ENCODE assay signal across 17 mouse cellular contexts in the genomic region with DNA sequence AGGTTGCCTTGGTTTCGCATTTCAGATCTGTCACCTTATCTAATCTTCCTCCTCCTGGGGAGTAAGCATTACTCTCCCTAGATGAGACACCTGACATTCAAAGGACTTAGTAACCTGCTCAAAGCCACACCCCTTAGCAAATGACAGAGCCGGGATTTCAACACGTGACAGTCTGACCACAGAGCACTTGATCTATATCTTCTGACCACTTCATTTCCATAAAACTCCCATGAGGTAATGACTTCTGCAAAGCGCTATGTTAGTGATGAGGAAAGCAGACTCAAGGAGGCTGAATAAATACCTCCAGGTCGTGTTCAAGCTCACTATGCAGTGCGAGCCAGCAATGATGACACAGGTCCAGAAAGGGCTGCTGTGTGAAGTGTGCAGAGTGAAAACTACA. TPM values are rescaled to one million over a fixed set of nuclear protein-coding genes. Genes with fewer than 3 reads are reported as not detected.
DNase-seq lines count a peak whose midpoint lies in the region; ATAC-seq lines count a peak whose summit lies in the region.
"Had no signal": no experiment of that assay in that cellular context is flagged by ENCODE, and none has a peak within 500 bp of the region (broad histone marks: within the 10 kb centered on the region; RNA-seq: fewer than 3 reads in every experiment).

No protein-coding gene starts in this region.

- whole genome bisulfite sequencing in kidney, embryonic 14.5 days: 76% methylated on average over 6 of the region's 6 CpGs
- WGBS in kidney, embryonic 16.5 days: 78% methylated on average over 6 of the region's 6 CpGs
- 87% methylated on average over 6 of the region's 6 CpGs for WGBS in forebrain, embryonic 11.5 days

- ATAC-seq in kidney, embryonic 14.5 days (ENCODE audit: low FRiP score, low TSS enrichment): peak; percentile 35; the same call in 1 of the 2 replicates
- ATAC-seq in kidney, embryonic 16.5 days (ENCODE audit: low FRiP score, low TSS enrichment): no peak
- ATAC-seq in monocyte, adult 5-6 weeks (replicated peaks; ENCODE audit: insufficient number of reproducible peaks, low FRiP score, low TSS enrichment, poor library complexity, severe bottlenecking): peak; percentile 87
- ATAC-seq in forebrain, embryonic 11.5 days (replicated peaks; ENCODE audit: low FRiP score): no peak

- no peaks in the 10 kb centered on the region for H3K9me3 ChIP-seq in kidney, embryonic 14.5 days (ENCODE audit: control insufficient read depth, low read length)
- H3K9me3 ChIP-seq in kidney, embryonic 16.5 days (ENCODE audit: low read length): peaks cover 3% of the 10 kb centered on the region; the same call in 1 of the 2 replicates
- no peaks in the 10 kb centered on the region for H3K9me3 ChIP-seq in forebrain, embryonic 11.5 days (ENCODE audit: control insufficient read depth, low read length)
- H3K9me3 ChIP-seq: hindbrain, embryonic 13.5 days; liver, embryonic 15.5 days; midbrain, embryonic 12.5 days had no signal

- no peak overlapping the region for H3K4me3 ChIP-seq in kidney, embryonic 14.5 days (ENCODE audit: low read length)
- H3K4me3 ChIP-seq in kidney, embryonic 16.5 days (ENCODE audit: low read length): no peak overlapping the region
- no peak overlapping the region for H3K4me3 ChIP-seq in forebrain, embryonic 11.5 days (ENCODE audit: low read depth, low read length)
- H3K4me3 ChIP-seq: hindbrain, embryonic 13.5 days; liver, embryonic 15.5 days; midbrain, embryonic 12.5 days had no signal

- peak; percentile 74 to 79 for DNase-seq in B cell, adult 2 months
- DNase-seq in fat pad, adult 2 months (ENCODE audit: extremely low read depth, low read depth, low spot score): peak; percentile 49
- DNase-seq in layer of hippocampus, adult 8-10 months (ENCODE audit: low spot score in 2 of 2): no peak
- no peak for DNase-seq in frontal cortex, postnatal 10 days (ENCODE audit: low spot score in 2 of 2)
- DNase-seq in forebrain, embryonic 11.5 days (ENCODE audit: low spot score): no peak
- DNase-seq: adrenal gland, postnatal 36 days; cerebellum, adult 11 months; embryo, embryonic 11 days; kidney, postnatal 14 days; right cerebral cortex, postnatal 14 days had no signal

- no peaks in the 10 kb centered on the region for H3K4me1 ChIP-seq in kidney, embryonic 14.5 days (ENCODE audit: control insufficient read depth, insufficient read depth, low read length)
- H3K4me1 ChIP-seq in kidney, embryonic 16.5 days (ENCODE audit: insufficient read depth, low read length): peaks cover 6% of the 10 kb centered on the region; the same call in 1 of the 2 replicates
- peaks cover 4% of the 10 kb centered on the region; the same call in 1 of the 2 replicates for H3K4me1 ChIP-seq in forebrain, embryonic 11.5 days (replicated peaks; ENCODE audit: control insufficient read depth, insufficient read depth, low read length)
- H3K4me1 ChIP-seq: liver, embryonic 15.5 days had no signal

- H3K36me3 ChIP-seq in kidney, embryonic 14.5 days (ENCODE audit: control insufficient read depth, insufficient read depth, low read length): no peaks in the 10 kb centered on the region
- no peaks in the 10 kb centered on the region for H3K36me3 ChIP-seq in kidney, embryonic 16.5 days (ENCODE audit: insufficient read depth, low read length)
- H3K36me3 ChIP-seq in forebrain, embryonic 11.5 days (ENCODE audit: control insufficient read depth, insufficient read depth, low read length): no peaks in the 10 kb centered on the region
- H3K36me3 ChIP-seq: hindbrain, embryonic 13.5 days; liver, embryonic 15.5 days; midbrain, embryonic 12.5 days had no signal

- no peak overlapping the region for H3K27ac ChIP-seq in kidney, embryonic 14.5 days (ENCODE audit: low read depth, low read length)
- H3K27ac ChIP-seq in kidney, embryonic 16.5 days (ENCODE audit: low read length): no peak overlapping the region
- H3K27ac ChIP-seq in forebrain, embryonic 11.5 days (ENCODE audit: low read depth, low read length): no peak overlapping the region
- H3K27ac ChIP-seq: hindbrain, embryonic 13.5 days; liver, embryonic 15.5 days; midbrain, embryonic 12.5 days had no signal

- no peak overlapping the region for H3K9ac ChIP-seq in kidney, embryonic 14.5 days (ENCODE audit: low read depth, low read length)
- H3K9ac ChIP-seq in kidney, embryonic 16.5 days (replicated peaks; ENCODE audit: low read length): no peak overlapping the region
- H3K9ac ChIP-seq in forebrain, embryonic 11.5 days (ENCODE audit: low read length): no peak overlapping the region
- H3K9ac ChIP-seq: hindbrain, embryonic 13.5 days; liver, embryonic 15.5 days; midbrain, embryonic 12.5 days had no signal

- H3K27me3 ChIP-seq in kidney, embryonic 14.5 days (ENCODE audit: control insufficient read depth, insufficient read depth, low read length): no peaks in the 10 kb centered on the region
- H3K27me3 ChIP-seq in kidney, embryonic 16.5 days (ENCODE audit: insufficient read depth, low read length): no peaks in the 10 kb centered on the region
- H3K27me3 ChIP-seq in forebrain, embryonic 11.5 days (ENCODE audit: control insufficient read depth, insufficient read depth, low read length): no peaks in the 10 kb centered on the region
- H3K27me3 ChIP-seq: hindbrain, embryonic 13.5 days; liver, embryonic 15.5 days; midbrain, embryonic 12.5 days had no signal

- H3K4me2 ChIP-seq in kidney, embryonic 14.5 days (replicated peaks; ENCODE audit: low read depth, low read length): no peak overlapping the region
- no peak overlapping the region for H3K4me2 ChIP-seq in kidney, embryonic 16.5 days (replicated peaks; ENCODE audit: low read depth, low read length)
- no peak overlapping the region for H3K4me2 ChIP-seq in forebrain, embryonic 11.5 days (ENCODE audit: low read depth, low read length, severe bottlenecking)
- H3K4me2 ChIP-seq: heart, embryonic 11.5 days; hindbrain, embryonic 13.5 days; liver, embryonic 15.5 days; midbrain, embryonic 12.5 days had no signal

RNA-seq across cellular contexts. Expression of a gene that starts 52.1 kb away (rescaled TPM):
- polyA plus RNA-seq in kidney, embryonic 14.5 days (2014; fragmentation: Nextera tagmentation; extraction: Ambion mirVana): 29.0 and 31.8 TPM in 2 replicates
- 39.9 and 42.9 TPM in 2 replicates for polyA plus RNA-seq in kidney, embryonic 16.5 days (2015; fragmentation: Nextera tagmentation; extraction: Ambion mirVana)
- total RNA-seq in monocyte, adult 5-6 weeks (2017): 22.4 to 37.8 TPM (median 28.8 TPM) in 3 replicates
- 10 to 100 TPM in 2 of 4 experiments, 1 to 10 TPM in 2; 10.0 to 12.6 (median 10.4) TPM for total RNA-seq in layer of hippocampus, adult 8-10 months (2022)
- 27.7 and 29.7 TPM in 2 replicates for polyA plus RNA-seq in forebrain, embryonic 11.5 days (2014; fragmentation: Nextera tagmentation; extraction: Ambion mirVana)

Comparison
In these comparisons a context has a peak if more than half of its experiments do, and no peak if none do; other contexts are left out.
1. ATAC-seq: peak in kidney, embryonic 14.5 days (single experiment) and monocyte, adult 5-6 weeks (single experiment); none in kidney, embryonic 16.5 days (single experiment) and forebrain, embryonic 11.5 days (single experiment).
2. DNase-seq: peak in B cell, adult 2 months (2 of 2) and fat pad, adult 2 months (single experiment); none in layer of hippocampus, adult 8-10 months (0 of 2), frontal cortex, postnatal 10 days (0 of 2) and forebrain, embryonic 11.5 days (single experiment).